Mouse (Mus musculus) urinary bladder, postnatal 14 days (tissue): Measurements from ENCODE around the gene Baz1b.
"Not testable (repeated sequence)": the region's sequence is repeated elsewhere in the genome, so short reads cannot be mapped to it uniquely, and the experiment has no call there.

Experiments
- DNase-seq: peaks from one replicate; pipeline ENCODE4 v3.0.0; 2021; ENCODE audit warnings: low spot score

The Baz1b gene

GRCm38 (mm10) chr5:135179616-135180015, 7.4 kb upstream of the Baz1b start:
- DNase-seq, result no peak

- no peak for DNase-seq
These were observed 6.3 kb upstream of the Baz1b start for GRCm38 (mm10) chr5:135180796-135181195.

GRCm38 (mm10) chr5:135181776-135182175, 5.3 kb upstream of the Baz1b start:
- no peak for DNase-seq

- peak; percentile 19 for DNase-seq
These were observed 3.8 kb upstream of the Baz1b start for GRCm38 (mm10) chr5:135183131-135183861.

GRCm38 (mm10) chr5:135185016-135185415, 2.0 kb upstream of the Baz1b start:
- no peak for DNase-seq

- no peak for DNase-seq
These were observed 1.5 kb upstream of the Baz1b start for GRCm38 (mm10) chr5:135185596-135185995.

GRCm38 (mm10) chr5:135186231-135186620, 838 bp upstream of the Baz1b start:
- DNase-seq, result no peak

- DNase-seq, result peak; percentile 48
These were observed 517 bp downstream of the Baz1b start for GRCm38 (mm10) chr5:135187349-135188213.

GRCm38 (mm10) chr5:135188214-135188554, 1.1 kb downstream of the Baz1b start:
- DNase-seq, result no peak

GRCm38 (mm10) chr5:135189281-135190022, 2.4 kb downstream of the Baz1b start:
- DNase-seq, result no peak

GRCm38 (mm10) chr5:135191620-135192019, 4.6 kb downstream of the Baz1b start:
- peak; percentile 75 for DNase-seq

GRCm38 (mm10) chr5:135192431-135192830, 5.4 kb downstream of the Baz1b start:
- DNase-seq, result no peak

GRCm38 (mm10) chr5:135196367-135196766, 9.3 kb downstream of the Baz1b start:
- no peak for DNase-seq

- no peak for DNase-seq
These were observed 15.7 kb downstream of the Baz1b start for GRCm38 (mm10) chr5:135202763-135203162.

- DNase-seq, result no peak
These were observed 21.1 kb downstream of the Baz1b start for GRCm38 (mm10) chr5:135208197-135208596.

GRCm38 (mm10) chr5:135216871-135217270, 29.8 kb downstream of the Baz1b start:
- DNase-seq, result no peak

GRCm38 (mm10) chr5:135220941-135221340, 33.9 kb downstream of the Baz1b start:
- DNase-seq, result no peak

- DNase-seq, result no peak
These were observed 35.0 kb downstream of the Baz1b start for GRCm38 (mm10) chr5:135222066-135222465.

- no peak for DNase-seq
These were observed 37.1 kb downstream of the Baz1b start for GRCm38 (mm10) chr5:135224169-135224568.

- DNase-seq, result not testable (repeated sequence)
These were observed 38.8 kb downstream of the Baz1b start for GRCm38 (mm10) chr5:135225879-135226278.

GRCm38 (mm10) chr5:135230186-135230585, 43.1 kb downstream of the Baz1b start:
- DNase-seq, result no peak

- no peak for DNase-seq
These were observed 46.3 kb downstream of the Baz1b start for GRCm38 (mm10) chr5:135233166-135233920.
